Mouse (Mus musculus) retina, adult 2 months (tissue): Measurements from ENCODE around the gene 1700001O22Rik.

Source experiments
- DNase-seq: peaks from one replicate; pipeline ENCODE4 v3.0.0-alpha.2; 2012; ENCODE audit warnings: low read depth, low spot score

Gene 1700001O22Rik

GRCm38 (mm10) chr2:30779241-30779640, 24.2 kb downstream of the 1700001O22Rik start:
- DNase-seq = no peak

GRCm38 (mm10) chr2:30778235-30778634, 25.2 kb downstream of the 1700001O22Rik start:
- DNase-seq = no peak

DNA sequence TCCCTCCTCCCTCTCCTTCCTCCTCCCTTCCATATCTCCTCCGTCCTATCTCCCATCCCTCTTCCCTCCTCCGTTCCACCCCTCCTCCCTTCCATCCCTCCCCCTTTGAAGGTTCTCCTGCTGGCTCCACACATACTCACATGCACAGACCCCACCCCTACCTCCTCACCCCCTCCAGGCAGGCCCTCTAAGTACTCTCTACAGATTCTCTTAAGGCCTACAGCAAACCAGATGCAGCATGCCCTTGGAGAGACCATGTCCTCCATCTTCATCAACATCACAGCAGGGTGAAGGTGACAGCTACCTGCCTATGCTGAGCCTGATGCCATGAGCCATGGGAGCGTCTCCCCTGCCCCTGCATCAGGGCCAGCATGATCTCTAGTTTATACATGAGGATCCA, 26.2 kb downstream of the 1700001O22Rik start:
- no peak for DNase-seq

GRCm38 (mm10) chr2:30775955-30776354, 27.5 kb downstream of the 1700001O22Rik start:
- DNase-seq = no peak

- DNase-seq = no peak
Measured at GRCm38 (mm10) chr2:30773313-30774005, 30.0 kb downstream of the 1700001O22Rik start.

DNA sequence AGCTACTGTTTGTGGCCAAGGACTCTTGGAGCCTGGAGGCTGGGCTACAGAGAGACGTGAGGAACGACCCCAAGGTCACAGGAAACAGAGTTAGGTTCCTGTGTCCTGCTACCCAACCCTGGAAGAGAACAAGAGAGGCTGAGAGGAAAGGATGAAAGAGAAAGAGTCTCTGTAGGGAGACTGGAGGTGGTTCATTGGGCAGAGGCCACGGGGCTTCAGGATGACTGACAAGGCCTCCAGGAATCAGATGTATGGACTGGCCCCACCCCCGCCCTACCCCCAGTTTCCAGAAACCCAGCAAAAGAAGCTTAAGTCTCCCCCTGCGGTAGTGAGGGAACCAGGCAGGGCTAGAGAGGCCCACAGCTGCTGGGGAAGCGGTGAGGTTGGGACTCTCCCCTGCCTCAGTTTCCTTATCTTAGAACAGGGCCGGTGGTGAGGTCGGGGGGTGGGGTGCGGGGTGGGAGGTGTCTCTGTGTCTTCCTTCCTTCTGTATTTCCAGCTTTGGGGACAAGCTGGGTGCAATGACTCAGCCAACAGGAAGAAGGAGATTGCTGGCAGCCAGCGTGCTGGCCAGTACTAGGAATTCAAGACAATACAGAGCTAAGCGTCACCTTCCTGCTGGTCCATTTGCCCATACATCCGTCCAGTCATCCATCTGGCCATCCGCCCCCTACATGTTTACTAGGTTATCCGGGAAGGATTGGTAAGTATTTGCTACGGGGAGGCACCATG, 30.7 kb downstream of the 1700001O22Rik start:
- DNase-seq = no peak

DNA sequence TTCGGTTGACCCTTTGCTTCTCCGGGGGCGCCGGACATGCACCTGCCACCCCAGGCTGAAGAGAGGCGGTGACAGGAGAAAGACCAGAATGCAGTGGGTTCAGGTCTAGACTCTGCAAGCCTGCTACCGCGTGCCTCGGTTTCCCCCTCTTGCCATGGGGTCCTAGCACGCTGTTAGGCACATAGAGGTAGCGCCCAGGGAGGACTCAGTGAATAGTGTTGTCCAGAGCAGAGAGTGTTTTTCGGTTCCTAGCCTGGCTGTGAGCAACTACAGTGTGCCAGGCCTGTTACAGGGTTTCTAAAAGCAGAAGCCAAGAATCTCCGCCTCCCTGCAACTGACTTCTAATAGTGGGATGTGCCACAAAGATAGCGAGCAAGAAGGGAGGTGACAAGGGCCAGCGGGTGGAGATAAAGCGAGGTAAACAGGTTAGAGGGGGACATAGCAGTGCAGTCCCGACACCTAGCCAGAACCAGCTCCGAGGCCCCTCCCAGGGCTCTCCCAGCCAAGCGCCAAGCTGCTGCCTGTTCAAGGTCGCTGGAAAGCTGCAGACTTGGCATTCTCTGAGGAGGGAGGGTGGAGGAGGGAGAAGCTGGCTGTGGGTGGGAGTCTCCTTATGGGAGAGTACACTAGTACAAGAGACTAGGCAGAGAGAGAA, 31.5 kb downstream of the 1700001O22Rik start:
- DNase-seq = no peak

DNA sequence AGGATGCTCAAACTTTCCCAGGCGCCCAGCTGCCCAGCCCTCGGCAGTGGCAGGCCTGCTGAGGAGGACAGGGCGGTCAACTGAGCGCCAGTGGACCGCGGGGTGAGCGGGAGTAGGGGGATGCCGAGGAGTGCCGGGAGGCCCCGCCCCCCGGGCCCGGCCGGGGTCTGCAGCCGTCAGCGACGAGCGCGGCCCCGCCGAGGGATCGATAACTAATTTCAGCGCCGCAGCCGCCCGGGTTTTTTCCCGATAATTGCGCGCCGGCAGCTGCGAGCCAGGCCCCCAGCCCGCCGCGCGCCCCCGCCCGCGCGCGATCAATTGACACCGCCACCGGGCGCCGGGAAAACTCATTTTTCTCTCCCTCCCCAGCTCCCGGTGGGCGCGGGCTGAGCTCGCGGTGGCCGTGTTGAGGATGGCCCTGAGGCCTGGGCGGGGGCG, 32.1 kb downstream of the 1700001O22Rik start:
- DNase-seq = no peak

- DNase-seq = no peak
Measured at GRCm38 (mm10) chr2:30769187-30769586, 34.3 kb downstream of the 1700001O22Rik start.

- DNase-seq = no peak
Measured at GRCm38 (mm10) chr2:30768529-30768928, 34.9 kb downstream of the 1700001O22Rik start.

DNA sequence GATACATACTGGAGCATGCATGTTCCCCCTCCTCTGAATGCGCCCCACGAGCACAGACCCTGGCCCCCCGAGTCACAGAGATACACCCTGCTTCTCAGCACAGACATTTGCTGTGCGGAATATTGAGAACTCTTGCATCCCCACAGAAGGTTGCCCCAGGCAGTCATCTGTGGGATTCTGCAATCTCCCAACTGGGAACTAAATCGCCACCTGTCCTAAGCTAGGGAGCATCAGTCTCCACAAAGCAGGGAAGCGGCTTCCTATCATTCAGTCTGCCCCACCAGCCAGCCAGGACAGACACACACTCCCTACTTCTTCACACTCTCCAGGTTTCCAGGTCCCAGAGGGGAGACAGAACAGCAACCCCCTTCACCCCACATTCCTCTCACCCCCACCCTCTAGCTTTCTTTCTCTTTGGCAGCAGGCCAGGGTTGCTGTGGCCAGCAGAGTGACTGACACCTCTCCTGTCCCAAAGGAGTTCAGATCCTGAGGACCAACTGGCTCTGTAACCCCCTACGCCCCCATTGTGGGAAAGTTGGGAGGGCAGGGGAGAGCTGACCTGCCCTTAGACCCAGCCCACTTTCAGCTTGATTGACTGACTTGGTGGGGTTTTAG, 35.7 kb downstream of the 1700001O22Rik start:
- no peak for DNase-seq

GRCm38 (mm10) chr2:30766446-30766845, 37.0 kb downstream of the 1700001O22Rik start:
- DNase-seq = no peak

- no peak for DNase-seq
Measured at GRCm38 (mm10) chr2:30760706-30761105, 42.8 kb downstream of the 1700001O22Rik start.

DNA sequence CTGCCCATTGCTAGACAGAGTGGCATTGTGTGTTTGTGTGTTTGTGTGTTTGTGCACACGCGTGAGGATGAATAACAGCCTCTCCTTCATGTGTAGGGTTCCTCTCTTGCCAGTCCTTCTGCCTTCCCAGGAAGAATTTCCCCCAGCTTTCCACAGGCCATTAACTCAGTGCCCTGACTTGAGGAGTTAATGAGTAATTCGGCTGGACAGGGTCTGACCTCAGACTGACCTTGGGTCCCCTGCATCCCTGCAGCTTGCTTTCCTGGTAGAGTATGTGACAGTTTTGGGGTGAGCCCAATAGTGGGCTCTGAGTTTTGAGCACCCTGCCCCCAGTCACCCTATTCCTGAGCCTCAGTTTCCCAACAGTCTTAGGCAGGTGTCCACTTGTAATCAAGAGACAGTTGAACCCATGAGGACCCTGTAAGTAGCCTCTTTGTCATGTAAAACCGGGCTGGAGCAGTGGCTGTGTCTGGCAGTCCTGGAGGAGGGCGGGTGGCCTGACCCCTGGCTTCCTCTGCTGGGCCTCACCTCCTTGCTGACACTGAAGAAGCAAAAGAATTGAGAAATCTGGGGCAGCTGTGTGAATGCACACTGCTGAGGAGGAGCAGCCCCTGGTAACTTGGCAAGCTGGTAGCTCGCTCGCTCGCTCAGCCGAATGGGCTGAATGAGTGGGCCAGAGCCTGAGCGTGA, 43.5 kb downstream of the 1700001O22Rik start:
- no peak for DNase-seq

DNA sequence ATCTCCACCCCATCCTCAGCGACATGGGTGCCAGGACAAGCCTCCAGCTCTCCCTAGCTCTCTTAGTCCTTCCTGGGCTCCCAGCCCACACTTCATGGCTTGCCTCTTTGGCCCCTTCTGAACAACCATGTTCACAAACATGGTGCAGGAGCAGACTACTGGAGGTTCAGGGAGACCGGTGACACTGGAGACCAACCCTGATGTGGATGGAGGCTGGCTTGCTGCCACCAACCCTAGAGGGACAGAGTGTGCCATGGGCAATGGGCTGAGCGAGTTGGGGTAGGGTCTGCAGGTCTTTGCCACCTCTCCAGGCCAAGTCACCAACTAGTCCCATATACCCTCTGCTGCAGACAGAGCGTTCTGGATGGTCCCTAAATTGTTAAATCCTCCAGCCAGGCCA, 44.0 kb downstream of the 1700001O22Rik start:
- no peak for DNase-seq

DNA sequence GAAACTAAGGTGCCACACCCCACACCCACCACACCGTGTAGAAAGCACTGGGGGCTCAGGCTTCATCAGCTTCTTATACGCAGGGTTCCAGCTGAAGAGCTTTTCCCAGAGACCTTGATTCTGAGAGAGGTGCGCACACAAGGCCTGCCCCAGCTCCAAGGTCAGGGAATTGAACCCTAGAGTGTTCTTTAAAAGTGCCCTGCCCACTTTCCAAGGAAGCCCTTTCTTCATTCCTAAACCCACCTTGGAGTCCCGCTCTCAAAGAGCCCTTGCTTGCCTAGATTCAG, 44.4 kb downstream of the 1700001O22Rik start:
- DNase-seq = no peak

- no peak for DNase-seq
Measured at GRCm38 (mm10) chr2:30758341-30759087, 44.9 kb downstream of the 1700001O22Rik start.

- DNase-seq = no peak
Measured at GRCm38 (mm10) chr2:30756962-30757715, 46.3 kb downstream of the 1700001O22Rik start.

DNA sequence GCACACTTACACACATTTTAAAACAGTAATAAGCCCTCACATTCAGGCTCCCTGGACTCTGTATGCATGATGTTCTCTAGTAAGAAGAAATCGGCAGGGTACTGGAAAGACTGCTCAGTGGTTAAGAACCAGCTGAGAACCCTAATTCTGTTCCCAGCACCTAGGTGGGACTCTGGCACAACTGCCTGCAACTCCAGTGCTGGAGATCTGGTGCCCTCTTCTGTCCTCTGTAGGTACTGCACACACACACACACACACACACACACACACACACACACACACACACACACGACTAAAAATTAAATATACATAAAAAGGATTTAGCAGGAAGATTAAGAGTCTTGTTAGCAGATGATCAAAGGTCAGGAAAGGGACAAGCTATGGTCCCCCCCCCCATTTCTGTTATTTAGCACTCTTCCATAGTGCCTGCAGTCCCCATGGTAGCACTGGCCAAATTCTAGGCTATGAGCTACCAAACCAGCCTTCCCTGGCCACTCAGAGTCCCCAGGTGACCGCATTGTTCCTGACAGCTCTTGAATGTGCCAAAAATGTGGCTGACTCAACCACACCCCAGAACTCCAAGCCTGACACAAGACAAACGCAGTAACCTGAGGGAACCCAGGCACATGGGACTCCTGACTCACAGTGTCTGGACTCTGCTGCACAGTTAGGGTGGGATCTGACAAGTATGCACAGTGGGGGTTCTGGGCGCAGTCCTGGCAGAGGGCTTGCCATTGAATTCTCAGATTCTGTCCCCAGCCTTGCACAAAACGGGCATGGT, 47.3 kb downstream of the 1700001O22Rik start:
- no peak for DNase-seq

DNA sequence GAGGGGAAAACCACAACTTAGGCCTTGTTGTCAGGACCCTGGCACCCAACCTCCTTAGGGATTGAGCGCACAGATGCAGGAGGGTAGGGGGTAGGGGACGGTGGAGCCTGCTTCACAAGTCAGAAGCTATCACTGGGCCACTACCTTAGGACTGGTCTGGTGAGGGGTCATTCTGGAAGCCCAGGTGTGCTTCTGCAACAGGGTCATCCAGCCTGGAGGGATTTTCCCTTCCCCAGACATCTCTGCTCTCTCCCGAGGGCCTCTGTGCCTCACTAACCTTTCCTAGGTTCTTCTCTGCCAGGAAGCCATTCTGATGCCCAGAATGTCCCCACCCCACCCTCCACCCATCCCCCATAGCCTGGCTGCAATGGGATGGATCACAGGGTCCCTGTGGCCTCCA, 48.6 kb downstream of the 1700001O22Rik start:
- DNase-seq = no peak
